Mouse (Mus musculus) heart, postnatal 0 days (tissue): ENCODE measurements at regions not wholly inside any gene's neighbourhood (a gene's known extent, or its start where the extent isn't known, plus 50 kb on each side); places are given as distances from the start of the nearest gene placed in this dataset.

Source experiments
- CTCF ChIP-seq: IDR thresholded peaks from 2 replicates; pipeline ENCODE4 v1.5.1; 2016; ENCODE audit warnings: antibody characterized with exemption, control low read depth, low read depth
- EP300 ChIP-seq: IDR thresholded peaks from 2 replicates; pipeline ENCODE4 v1.6.1; 2016; ENCODE audit warnings: antibody characterized with exemption, low read depth

DNA sequence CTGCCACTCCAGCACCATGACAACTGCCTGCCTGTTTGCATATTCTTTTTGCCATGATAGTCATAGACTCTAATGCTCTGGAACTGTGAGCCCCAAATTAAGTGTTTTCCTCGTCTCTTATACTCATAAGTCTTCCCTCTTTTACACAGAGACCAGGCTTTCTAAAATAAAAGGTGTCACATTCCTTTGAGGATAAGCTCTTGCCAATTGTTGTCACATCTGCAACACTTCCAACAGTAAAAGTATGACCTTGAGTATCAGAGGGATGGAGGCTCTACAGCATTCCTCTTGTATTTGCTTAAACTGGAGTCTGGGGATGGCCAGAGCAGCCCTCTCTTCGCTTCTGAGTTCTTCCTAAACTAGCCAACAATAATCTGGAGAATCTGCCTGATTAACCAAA lies 301.4 kb upstream of the Cd180 start:
- TF ChIP-seq CTCF (no peak), EP300 (peak; percentile 82)
